Mouse (Mus musculus): ENCODE results near the gene Nfatc2ip.

Nfatc2ip gene

DNA sequence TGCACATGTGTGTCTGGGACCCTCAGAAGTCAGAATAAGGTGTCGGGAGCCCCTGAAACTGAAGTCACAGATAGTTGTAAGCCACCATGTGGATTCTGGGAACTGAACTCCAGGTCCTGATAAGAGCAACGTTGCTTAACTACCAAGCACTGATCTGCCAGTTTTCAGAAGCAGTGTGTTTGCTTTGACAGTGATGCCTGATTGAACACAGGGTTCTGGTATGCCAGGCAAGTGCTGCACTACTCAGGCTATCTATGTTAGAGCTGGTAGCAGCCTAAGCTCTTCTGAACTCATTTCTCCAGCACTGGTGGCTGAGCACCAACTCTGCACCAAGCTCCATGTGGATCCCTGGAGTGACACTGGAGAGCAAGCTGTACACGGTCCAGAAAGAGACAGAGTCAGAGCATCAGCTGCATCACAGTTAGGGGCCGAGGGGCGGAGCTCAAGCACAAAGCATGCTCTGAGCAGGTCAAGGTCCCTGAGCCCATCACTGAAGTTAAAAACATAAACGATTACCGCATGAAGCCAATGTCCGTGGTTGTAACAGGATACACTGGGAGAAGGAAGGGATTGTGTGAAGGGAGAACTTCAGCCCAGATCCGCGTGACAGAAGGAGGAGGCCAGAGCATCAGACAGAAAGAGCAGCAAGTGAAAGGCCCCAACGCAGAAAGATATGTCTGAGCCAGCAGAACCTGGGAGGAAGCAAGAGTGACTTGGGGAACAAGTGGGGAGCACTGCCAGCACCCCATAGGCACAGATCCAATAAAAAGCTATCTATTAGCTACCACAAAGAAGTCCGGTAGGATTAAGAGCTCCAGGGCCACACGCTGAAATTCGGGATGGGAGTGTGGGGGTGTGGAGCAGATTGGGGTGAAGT is 41.6 kb downstream of the Nfatc2ip start:
- DNase-seq (ENCODE audit: low read depth): no peak

DNA sequence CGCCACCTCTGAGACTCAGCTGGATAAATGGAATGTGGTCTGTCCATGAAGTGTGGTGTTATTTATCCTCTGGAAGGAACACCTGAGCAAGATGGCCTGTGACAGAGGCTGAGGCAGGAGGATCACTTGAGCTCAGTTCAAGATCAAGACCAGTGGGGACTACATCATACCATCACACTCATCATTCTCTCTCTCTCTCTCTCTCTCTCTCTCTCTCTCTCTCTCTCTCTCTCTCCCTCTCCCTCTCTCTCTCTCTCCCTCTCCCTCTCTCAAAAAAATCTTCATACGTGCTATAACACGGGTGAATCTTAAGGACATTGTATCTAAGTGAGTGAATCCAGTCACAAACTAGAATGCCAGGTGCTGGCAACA is 42.6 kb downstream of the Nfatc2ip start:
- DNase-seq (ENCODE audit: low read depth): no peak

DNA sequence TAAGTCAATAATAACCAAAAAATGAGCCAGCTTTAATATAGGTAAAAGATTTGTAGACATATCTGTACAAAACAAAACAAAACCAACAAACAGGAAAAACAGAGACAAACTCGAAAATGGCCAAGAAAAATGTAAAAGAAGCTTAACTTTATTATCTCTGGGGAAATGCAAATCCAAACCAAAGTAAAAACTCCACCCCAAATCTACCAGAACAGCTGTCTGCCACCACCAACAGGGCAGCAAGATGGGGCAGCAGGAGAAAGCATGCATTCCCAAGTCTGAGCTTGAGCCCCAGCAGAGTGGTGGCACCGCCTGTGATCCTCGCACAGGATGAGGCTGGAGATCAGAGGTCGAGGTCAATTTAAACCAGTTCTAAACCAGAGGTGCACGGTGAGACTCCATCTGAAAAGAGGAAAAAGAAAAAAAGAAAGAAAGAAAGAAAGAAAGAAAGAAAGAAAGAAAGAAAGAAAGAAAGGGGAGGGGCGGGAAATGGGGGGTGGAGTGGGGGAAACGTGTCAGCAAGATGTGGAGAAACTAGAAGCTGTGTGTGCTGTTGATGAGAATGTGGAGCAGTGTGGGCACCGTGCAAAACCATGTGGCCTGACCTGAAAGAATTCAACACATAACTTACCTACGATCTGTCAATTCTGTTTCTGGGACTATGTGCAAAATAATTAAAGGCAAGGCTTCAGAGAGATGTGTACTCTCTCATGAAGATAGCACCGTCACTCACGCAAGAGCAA is 43.1 kb downstream of the Nfatc2ip start:
- DNase-seq (ENCODE audit: low read depth): no peak

DNA sequence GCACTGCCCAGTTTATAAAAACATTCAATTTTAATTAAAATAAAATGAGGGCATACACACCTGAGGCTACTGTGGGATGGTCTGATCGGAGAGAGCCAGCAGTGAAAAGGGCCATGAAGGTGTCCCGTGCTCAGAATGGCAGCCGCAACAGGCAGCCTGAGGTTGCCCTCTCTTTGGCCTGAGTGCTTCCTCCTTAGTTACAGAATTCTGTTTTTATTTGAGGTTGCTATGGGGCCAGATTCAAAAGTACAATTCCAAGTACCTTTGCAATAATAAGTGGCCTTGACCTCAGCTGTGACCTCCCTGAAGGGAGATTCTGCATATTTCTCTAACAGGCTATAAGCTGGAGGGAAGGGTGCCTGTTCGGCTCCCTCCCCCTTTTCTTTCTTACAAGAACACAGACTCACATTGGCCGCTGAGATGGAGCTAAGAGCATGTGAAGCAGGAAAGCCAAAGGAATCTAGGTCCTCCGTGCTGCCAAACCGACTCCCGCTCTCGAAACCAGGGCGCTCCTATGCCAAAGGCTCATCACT is 45.1 kb downstream of the Nfatc2ip start:
- no peak for DNase-seq (ENCODE audit: low read depth)

DNA sequence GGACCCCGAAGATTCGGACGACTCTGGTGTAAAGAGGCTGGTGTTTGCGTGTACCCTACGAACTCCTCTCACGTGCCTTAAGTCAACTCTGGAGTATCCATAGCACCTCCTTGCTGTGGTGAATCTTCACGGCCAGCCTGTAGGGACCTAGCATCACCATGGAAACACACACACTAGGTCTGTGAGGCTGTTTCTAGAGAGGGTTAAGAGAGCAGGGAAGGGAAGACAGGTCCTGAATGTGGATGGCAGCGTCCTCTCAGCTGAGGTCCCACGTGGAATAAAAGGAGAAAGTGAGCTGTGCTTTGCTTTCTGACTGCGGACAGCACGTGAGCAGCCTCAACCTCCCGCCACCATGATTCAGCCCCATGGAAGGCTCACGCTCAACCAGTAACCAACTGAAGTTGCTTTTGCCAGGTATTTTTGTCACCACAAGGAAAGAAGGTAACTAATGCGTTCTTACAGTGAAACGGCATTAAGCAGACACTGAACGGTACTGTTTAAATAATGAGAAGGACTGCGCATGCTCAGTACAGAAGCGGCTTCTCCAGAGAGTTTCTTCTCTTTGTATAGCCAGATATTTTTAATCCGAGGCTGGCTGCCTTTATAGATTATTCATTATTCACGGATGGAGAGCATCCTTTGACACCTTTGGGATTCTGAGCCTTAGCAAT is 45.7 kb downstream of the Nfatc2ip start:
- DNase-seq (ENCODE audit: low read depth): no peak

DNA sequence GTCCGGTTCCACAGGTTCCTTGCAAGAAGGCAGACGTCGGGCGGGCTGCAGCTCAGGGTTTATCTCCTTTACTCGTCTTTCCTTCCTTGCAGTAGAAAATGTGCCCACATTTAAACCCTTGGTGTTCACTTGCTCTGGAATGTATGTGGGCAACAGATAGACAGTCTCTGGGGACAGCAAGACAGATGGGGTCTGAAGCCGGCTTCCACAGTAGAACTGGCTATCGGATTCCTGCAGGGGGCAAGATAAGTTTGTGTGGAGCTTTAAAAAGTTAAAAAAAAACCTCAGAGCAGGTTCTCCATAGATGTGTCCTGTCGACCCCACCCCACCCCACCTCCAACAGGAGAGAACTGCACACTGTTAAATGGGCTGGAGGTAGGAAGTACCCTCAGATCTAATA is 48.2 kb downstream of the Nfatc2ip start:
- no peak for DNase-seq (ENCODE audit: low read depth)

DNA sequence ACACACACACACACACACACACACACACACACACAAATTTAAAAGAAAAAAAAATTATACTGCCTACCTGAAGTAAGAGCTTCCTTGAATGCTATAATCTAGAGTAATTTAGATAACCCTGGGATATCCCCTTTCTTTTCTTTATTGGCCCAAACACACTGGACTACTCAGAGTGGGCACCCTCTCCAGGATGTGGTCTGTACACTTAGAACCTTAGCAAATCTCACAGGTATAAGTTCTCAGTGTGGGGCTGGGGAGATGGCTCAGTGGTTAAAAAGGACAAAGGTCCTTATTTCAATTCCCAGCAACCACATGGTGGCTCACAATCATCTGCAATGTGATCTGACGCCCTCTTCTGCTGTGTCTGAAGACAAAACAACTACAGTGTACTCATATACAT is 49.4 kb downstream of the Nfatc2ip start:
- no peak for DNase-seq (ENCODE audit: low read depth)

DNA sequence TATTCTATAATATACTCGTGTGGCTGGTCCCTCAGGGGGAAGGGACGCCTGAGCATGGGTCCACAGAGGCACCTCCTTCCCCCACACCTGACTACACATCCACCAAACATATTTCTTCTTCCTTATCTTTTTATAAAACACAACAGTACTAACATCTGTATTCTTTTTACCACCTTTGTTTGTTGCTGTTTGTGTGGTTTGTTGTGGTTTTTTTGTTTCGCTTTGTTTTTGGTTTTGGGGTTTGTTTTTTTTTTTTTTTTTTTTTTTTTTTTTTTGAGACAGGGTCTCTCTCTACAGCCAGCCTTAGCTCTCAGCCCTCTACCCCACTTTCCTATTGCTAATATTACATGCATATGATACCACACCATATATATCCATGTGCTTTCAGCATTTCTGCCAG is 50.6 kb downstream of the Nfatc2ip start:
- DNase-seq (ENCODE audit: low read depth): no peak

DNA sequence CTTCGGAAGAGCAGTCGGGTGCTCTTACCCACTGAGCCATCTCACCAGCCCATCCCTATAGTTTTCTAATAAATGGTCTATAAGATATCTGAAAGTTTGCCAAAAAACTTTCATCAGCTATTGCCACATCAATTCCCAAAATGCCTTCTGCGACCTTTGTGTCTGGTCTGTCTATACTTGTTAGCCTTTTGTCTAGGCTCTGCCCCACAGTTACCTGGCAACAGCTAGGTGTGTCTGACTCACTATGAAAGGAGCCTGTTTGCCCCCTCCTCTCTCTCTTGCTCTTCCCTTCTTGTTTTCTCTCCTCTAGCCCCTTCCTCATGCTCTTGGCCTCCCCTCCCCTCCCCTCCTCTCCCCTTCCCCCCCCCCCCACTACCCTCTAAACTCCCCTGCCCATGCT is 51.0 kb downstream of the Nfatc2ip start:
- no peak for DNase-seq (ENCODE audit: low read depth)

DNA sequence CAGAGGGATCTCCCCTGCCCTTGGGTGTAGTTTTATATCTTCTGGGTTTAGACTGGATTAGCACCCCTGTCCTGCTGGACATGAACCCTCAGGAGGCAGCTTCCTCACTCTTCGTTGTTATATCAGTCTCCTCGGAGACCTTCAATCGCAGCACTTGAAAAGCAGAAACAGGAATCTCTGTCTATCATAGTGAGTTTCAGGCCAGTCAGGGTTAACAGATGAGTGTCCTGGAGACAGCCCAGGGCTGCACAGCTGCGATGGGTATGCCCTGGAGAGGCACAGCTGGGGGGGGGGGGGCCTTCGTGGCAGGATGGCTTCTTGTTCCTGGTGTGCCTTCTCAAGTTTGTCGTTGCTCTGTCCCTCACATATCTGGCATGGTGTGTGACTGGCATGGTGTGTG is 55.6 kb downstream of the Nfatc2ip start:
- DNase-seq (ENCODE audit: low read depth): no peak

DNA sequence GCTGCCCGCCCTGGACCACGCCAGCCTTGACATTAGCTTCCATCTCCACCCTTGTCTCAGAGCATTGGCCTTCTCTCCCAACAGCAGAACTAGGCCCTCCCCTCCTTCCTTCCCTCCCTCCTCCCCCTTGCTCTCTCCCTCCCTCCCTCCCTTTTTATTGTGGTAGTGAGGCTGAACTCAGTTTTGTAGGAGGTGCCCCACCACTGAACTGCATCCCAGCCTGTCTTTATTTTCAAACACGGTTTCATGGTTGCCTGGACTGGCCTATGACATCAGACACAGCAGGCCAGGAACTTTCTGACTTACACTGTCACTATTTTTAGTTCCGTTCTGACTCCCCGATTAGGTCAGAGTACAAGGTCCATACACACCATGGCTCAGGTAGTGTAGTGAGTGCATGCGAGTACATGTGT is 56.3 kb downstream of the Nfatc2ip start:
- no peak for DNase-seq (ENCODE audit: low read depth)

DNA sequence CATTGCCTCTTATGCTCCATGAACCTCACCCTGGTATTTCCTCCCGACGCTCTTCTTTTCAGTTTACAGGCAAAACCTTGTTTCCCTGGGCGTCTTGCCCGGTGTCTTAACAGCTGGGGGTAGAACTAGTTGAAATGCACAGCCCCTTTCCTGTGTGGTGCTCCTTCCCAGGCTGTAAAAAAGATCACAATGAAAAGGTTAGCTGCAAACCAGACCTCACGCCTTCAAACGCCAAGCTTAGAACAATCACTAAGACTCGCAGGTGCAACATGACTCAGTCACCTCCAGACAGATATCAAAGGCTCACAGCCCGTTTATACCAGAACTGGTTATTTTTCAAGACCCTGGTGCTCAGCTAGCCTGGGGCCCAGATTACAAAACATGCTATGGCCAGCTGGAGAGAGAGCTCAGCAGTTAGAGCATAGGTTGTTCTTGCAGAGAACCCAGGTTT is 57.0 kb downstream of the Nfatc2ip start:
- DNase-seq (ENCODE audit: low read depth): no peak

DNA sequence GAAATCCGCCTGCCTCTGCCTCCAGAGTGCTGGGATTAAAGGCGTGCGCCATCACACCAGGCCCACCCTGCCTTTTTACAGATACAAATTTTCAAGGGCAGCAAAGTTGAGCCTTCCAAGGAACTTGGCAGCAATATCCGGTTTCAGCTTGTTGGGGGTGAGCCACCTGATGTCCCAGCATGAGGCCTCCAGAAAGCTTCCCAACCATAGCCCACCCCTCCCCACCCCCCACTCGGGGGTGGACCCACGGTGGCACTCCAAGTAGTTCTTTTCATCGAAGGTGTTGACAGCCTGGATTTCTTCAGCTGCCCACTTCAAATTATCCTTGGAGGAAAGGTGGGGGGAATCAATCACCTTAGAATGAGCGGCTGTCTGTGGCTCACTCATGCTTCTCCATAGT is 57.6 kb downstream of the Nfatc2ip start:
- no peak for DNase-seq (ENCODE audit: low read depth)

DNA sequence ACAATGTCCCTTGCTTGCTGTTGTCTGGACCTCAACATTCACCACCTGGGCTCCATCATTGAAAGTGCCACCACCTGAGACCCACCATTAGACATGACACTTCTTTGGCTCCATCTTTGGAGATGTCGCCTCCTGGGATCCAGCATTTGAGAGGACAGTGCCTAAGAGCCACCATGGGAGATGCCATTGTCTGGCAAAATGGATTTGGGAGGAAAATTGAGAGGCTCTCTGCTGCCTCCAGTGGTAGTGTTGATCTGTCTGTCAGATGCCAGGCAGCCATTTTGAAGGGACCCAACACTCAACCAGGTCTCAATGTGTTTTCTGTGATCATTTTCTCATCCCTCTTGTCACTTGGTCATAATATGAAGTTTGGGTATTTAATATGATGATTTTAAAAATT is 61.0 kb downstream of the Nfatc2ip start:
- no peak for DNase-seq (ENCODE audit: low read depth)
